In the genomic region with DNA sequence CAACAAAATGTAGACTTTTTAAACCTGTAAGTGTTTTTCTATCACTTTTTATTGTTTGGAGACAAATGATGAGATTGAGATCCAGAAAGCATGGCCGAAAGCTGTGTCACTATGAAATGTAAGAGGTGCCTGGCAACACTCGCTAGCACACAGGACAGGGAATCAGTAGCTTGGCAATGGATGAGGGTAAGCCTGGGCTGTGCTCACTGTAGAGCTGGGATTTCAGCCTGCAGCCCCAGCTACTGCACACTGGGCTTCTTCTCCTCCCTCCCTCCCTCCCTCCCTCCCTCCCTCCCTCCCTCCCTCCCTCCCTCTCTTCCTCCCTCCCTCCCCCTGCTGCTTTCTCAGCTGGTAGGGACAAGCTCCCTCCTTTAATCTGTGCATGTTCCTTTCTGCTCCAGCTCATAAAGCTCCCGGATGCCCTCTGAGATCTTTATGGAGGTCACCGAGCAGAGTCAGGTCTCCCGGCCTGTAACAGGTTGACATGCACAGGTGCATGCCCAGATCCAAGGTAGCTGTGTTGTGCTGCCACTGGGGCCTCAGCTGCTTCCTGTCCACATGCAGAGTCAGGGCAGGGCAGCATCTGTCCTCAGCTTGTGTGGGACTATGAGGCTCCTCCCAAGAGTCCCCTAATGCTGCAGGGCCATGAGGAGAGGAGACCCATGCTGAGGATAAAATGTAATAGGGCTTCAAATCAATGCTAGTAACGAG, we compare ENCODE assay signal across 21 mouse cellular contexts.
DNase-seq lines count a peak whose midpoint lies in the region; ATAC-seq and TF ChIP-seq lines count a peak whose summit lies in the region.
"Had no signal": no experiment of that assay in that cellular context is flagged by ENCODE, and none has a peak within 500 bp of the region (broad histone marks: within the 10 kb centered on the region; RNA-seq: fewer than 3 reads in every experiment).

No protein-coding gene starts in this region.

- no peak overlapping the region for H3K9ac ChIP-seq in forebrain, embryonic 12.5 days
- no peak overlapping the region for H3K9ac ChIP-seq in hindbrain, embryonic 13.5 days
- no peak overlapping the region for H3K9ac ChIP-seq in hindbrain, embryonic 12.5 days
- H3K9ac ChIP-seq in midbrain, embryonic 14.5 days (replicated peaks; ENCODE audit: low read length) = no peak overlapping the region
- H3K9ac ChIP-seq in midbrain, postnatal 0 days (replicated peaks; ENCODE audit: low read length, poor library complexity, severe bottlenecking) = no peak overlapping the region
- H3K9ac ChIP-seq: limb, embryonic 13.5 days; liver, embryonic 14.5 days; lung, embryonic 15.5 days; midbrain, embryonic 12.5 days had no signal

- 67% methylated on average over 6 of the region's 6 CpGs for WGBS in forebrain, embryonic 12.5 days
- WGBS in forebrain, embryonic 10.5 days = 77% methylated on average over 6 of the region's 6 CpGs
- 75% methylated on average over 6 of the region's 6 CpGs for WGBS in hindbrain, embryonic 13.5 days
- WGBS in hindbrain, embryonic 12.5 days = 73% methylated on average over 6 of the region's 6 CpGs
- 73% methylated on average over 6 of the region's 6 CpGs for WGBS in midbrain, embryonic 10.5 days
- 67% methylated on average over 6 of the region's 6 CpGs for WGBS in midbrain, embryonic 14.5 days
- WGBS in midbrain, postnatal 0 days = 48% methylated on average over 6 of the region's 6 CpGs

- no peaks in the 10 kb centered on the region for H3K36me3 ChIP-seq in forebrain, embryonic 12.5 days (replicated peaks)
- no peaks in the 10 kb centered on the region for H3K36me3 ChIP-seq in forebrain, embryonic 10.5 days (replicated peaks)
- no peaks in the 10 kb centered on the region for H3K36me3 ChIP-seq in hindbrain, embryonic 13.5 days
- H3K36me3 ChIP-seq in hindbrain, embryonic 12.5 days = no peaks in the 10 kb centered on the region
- H3K36me3 ChIP-seq in midbrain, embryonic 10.5 days = no peaks in the 10 kb centered on the region
- H3K36me3 ChIP-seq in midbrain, embryonic 14.5 days (ENCODE audit: control insufficient read depth, insufficient read depth, low read length) = no peaks in the 10 kb centered on the region
- H3K36me3 ChIP-seq in midbrain, postnatal 0 days (ENCODE audit: insufficient read depth, low read length) = no peaks in the 10 kb centered on the region
- H3K36me3 ChIP-seq: heart, embryonic 10.5 days; limb, embryonic 13.5 days; lung, embryonic 15.5 days; midbrain, embryonic 12.5 days had no signal

- no peak overlapping the region for H3K27ac ChIP-seq in forebrain, embryonic 12.5 days
- no peak overlapping the region for H3K27ac ChIP-seq in forebrain, embryonic 10.5 days
- peak overlapping the region; percentile 23; the same call in 1 of the 2 replicates for H3K27ac ChIP-seq in hindbrain, embryonic 13.5 days
- no peak overlapping the region for H3K27ac ChIP-seq in hindbrain, embryonic 12.5 days
- 0 out of 2 replicates have a peak overlapping the region, but pooled peaks have one; percentile 4 for H3K27ac ChIP-seq in midbrain, embryonic 10.5 days (replicated peaks)
- no peak overlapping the region for H3K27ac ChIP-seq in midbrain, embryonic 14.5 days (replicated peaks; ENCODE audit: low read depth, low read length)
- no peak overlapping the region for H3K27ac ChIP-seq in midbrain, postnatal 0 days (ENCODE audit: low read depth, low read length)
- H3K27ac ChIP-seq: heart, embryonic 10.5 days; limb, embryonic 13.5 days; liver, embryonic 14.5 days; lung, embryonic 15.5 days; macrophage; midbrain, embryonic 12.5 days had no signal

- TF ChIP-seq CTCF in midbrain, postnatal 0 days (IDR thresholded peaks at IDR 0.05) = no peak

- no peak overlapping the region for H3K4me3 ChIP-seq in forebrain, embryonic 12.5 days (replicated peaks)
- no peak overlapping the region for H3K4me3 ChIP-seq in forebrain, embryonic 10.5 days
- no peak overlapping the region for H3K4me3 ChIP-seq in hindbrain, embryonic 13.5 days
- no peak overlapping the region for H3K4me3 ChIP-seq in hindbrain, embryonic 12.5 days
- no peak overlapping the region for H3K4me3 ChIP-seq in midbrain, embryonic 10.5 days
- no peak overlapping the region for H3K4me3 ChIP-seq in midbrain, embryonic 14.5 days (replicated peaks; ENCODE audit: low read depth, low read length)
- no peak overlapping the region for H3K4me3 ChIP-seq in midbrain, postnatal 0 days (ENCODE audit: low read depth, low read length)
- H3K4me3 ChIP-seq: heart, embryonic 10.5 days; limb, embryonic 13.5 days; lung, embryonic 15.5 days; midbrain, embryonic 12.5 days had no signal

- no peaks in the 10 kb centered on the region for H3K27me3 ChIP-seq in forebrain, embryonic 12.5 days
- no peaks in the 10 kb centered on the region for H3K27me3 ChIP-seq in forebrain, embryonic 10.5 days (ENCODE audit: poor library complexity, severe bottlenecking)
- no peaks in the 10 kb centered on the region for H3K27me3 ChIP-seq in hindbrain, embryonic 13.5 days
- no peaks in the 10 kb centered on the region for H3K27me3 ChIP-seq in hindbrain, embryonic 12.5 days
- no peaks in the 10 kb centered on the region for H3K27me3 ChIP-seq in midbrain, embryonic 10.5 days (ENCODE audit: low read depth, poor library complexity, severe bottlenecking)
- no peaks in the 10 kb centered on the region for H3K27me3 ChIP-seq in midbrain, embryonic 14.5 days (ENCODE audit: control insufficient read depth, insufficient read depth, low read length)
- no peaks in the 10 kb centered on the region for H3K27me3 ChIP-seq in midbrain, postnatal 0 days (ENCODE audit: insufficient read depth, low read length)
- H3K27me3 ChIP-seq: limb, embryonic 13.5 days; lung, embryonic 15.5 days; midbrain, embryonic 12.5 days had no signal

- DNase-seq in forebrain, embryonic 10.5 days (ENCODE audit: extremely low spot score, low spot score) = no peak
- no peak for DNase-seq in midbrain, embryonic 10.5 days (ENCODE audit: low spot score)
- no peak for DNase-seq in midbrain, embryonic 14.5 days
- no peak for DNase-seq in midbrain, postnatal 0 days (ENCODE audit: low spot score)
- no peak for DNase-seq in cerebellum, adult 18-20 months
- DNase-seq: adrenal gland, adult 2 months; cerebellum, adult 8-10 months; gastrocnemius, postnatal 25 days; heart, postnatal 14 days; kidney, adult 8-10 months; spleen, adult 18-20 months; thymus, postnatal 36 days had no signal

- ATAC-seq in forebrain, embryonic 12.5 days (ENCODE audit: low FRiP score) = peak; percentile 41; the same call in 1 of the 2 replicates
- 0 out of 2 replicates have a peak, but pooled peaks have one; percentile 68 for ATAC-seq in hindbrain, embryonic 13.5 days (ENCODE audit: low FRiP score)
- no peak for ATAC-seq in hindbrain, embryonic 12.5 days (ENCODE audit: low FRiP score)
- no peak for ATAC-seq in midbrain, embryonic 14.5 days (ENCODE audit: low FRiP score, low TSS enrichment)
- ATAC-seq in midbrain, postnatal 0 days (ENCODE audit: low FRiP score) = peak; percentile 48; the same call in 1 of the 2 replicates

- peaks cover 12% of the 10 kb centered on the region for H3K4me1 ChIP-seq in forebrain, embryonic 12.5 days
- peaks cover 5% of the 10 kb centered on the region; the same call in 1 of the 2 replicates for H3K4me1 ChIP-seq in forebrain, embryonic 10.5 days
- peaks cover 20% of the 10 kb centered on the region for H3K4me1 ChIP-seq in hindbrain, embryonic 13.5 days (replicated peaks)
- peaks cover 5% of the 10 kb centered on the region; the same call in 1 of the 2 replicates for H3K4me1 ChIP-seq in hindbrain, embryonic 12.5 days
- peaks cover 11% of the 10 kb centered on the region for H3K4me1 ChIP-seq in midbrain, embryonic 10.5 days
- H3K4me1 ChIP-seq in midbrain, embryonic 14.5 days (ENCODE audit: control insufficient read depth, insufficient read depth, low read length) = 0 out of 2 replicates have a peak, but pooled peaks cover 7% of the 10 kb centered on the region
- H3K4me1 ChIP-seq in midbrain, postnatal 0 days (ENCODE audit: insufficient read depth, low read length) = no peaks in the 10 kb centered on the region

- no peaks in the 10 kb centered on the region for H3K9me3 ChIP-seq in forebrain, embryonic 12.5 days
- no peaks in the 10 kb centered on the region for H3K9me3 ChIP-seq in forebrain, embryonic 10.5 days
- H3K9me3 ChIP-seq in hindbrain, embryonic 13.5 days = no peaks in the 10 kb centered on the region
- 0 out of 2 replicates have a peak, but pooled peaks cover 4% of the 10 kb centered on the region for H3K9me3 ChIP-seq in hindbrain, embryonic 12.5 days (replicated peaks)
- H3K9me3 ChIP-seq in midbrain, embryonic 10.5 days (replicated peaks) = no peaks in the 10 kb centered on the region
- H3K9me3 ChIP-seq in midbrain, embryonic 14.5 days (ENCODE audit: control insufficient read depth, low read length) = no peaks in the 10 kb centered on the region
- no peaks in the 10 kb centered on the region for H3K9me3 ChIP-seq in midbrain, postnatal 0 days (ENCODE audit: low read length)
- H3K9me3 ChIP-seq: heart, embryonic 10.5 days; lung, embryonic 15.5 days; midbrain, embryonic 12.5 days had no signal

- H3K4me2 ChIP-seq in forebrain, embryonic 12.5 days = no peak overlapping the region
- no peak overlapping the region for H3K4me2 ChIP-seq in hindbrain, embryonic 13.5 days
- H3K4me2 ChIP-seq in hindbrain, embryonic 12.5 days (replicated peaks) = no peak overlapping the region
- H3K4me2 ChIP-seq in midbrain, embryonic 14.5 days (ENCODE audit: low read length) = no peak overlapping the region
- H3K4me2 ChIP-seq in midbrain, postnatal 0 days (ENCODE audit: low read depth, low read length, poor library complexity, severe bottlenecking) = no peak overlapping the region
- H3K4me2 ChIP-seq: limb, embryonic 13.5 days; lung, embryonic 15.5 days; midbrain, embryonic 12.5 days had no signal

Comparison
In these comparisons a context has a peak if more than half of its experiments do, and no peak if none do; other contexts are left out.
1. ATAC-seq: peak in forebrain, embryonic 12.5 days (single experiment), hindbrain, embryonic 13.5 days (single experiment) and midbrain, postnatal 0 days (single experiment); none in hindbrain, embryonic 12.5 days (single experiment) and midbrain, embryonic 14.5 days (single experiment).
2. H3K27ac ChIP-seq: peak in hindbrain, embryonic 13.5 days (single experiment) and midbrain, embryonic 10.5 days (single experiment); none in forebrain, embryonic 12.5 days (single experiment), forebrain, embryonic 10.5 days (single experiment), hindbrain, embryonic 12.5 days (single experiment), midbrain, embryonic 14.5 days (single experiment) and midbrain, postnatal 0 days (single experiment).